Mouse (Mus musculus): ENCODE measurements around the gene Sorcs3. TPM values are rescaled to one million over a fixed set of nuclear protein-coding genes. Genes with fewer than 3 reads are reported as not detected.

Gene Sorcs3
- total RNA-seq, 1 experiment from 2014 or later, result not detected

- DNase-seq, result no peak
Measured at GRCm38 (mm10) chr19:48839418-48839817, 633.6 kb downstream of the Sorcs3 start.

- DNase-seq, result no peak
Measured at GRCm38 (mm10) chr19:48847700-48848099, 641.9 kb downstream of the Sorcs3 start.

GRCm38 (mm10) chr19:48850466-48850865 lies 644.6 kb downstream of the Sorcs3 start:
- DNase-seq, result no peak
